Mouse (Mus musculus): ENCODE measurements around the gene Tpd52l2. TPM values are rescaled to one million over a fixed set of nuclear protein-coding genes. Genes with fewer than 3 reads are reported as not detected.
A peak's percentile ranks its signal among the peaks of the same experiment; 100 is the strongest.

Tpd52l2 gene
- 102 and 112 TPM in 2 replicates for polyA plus RNA-seq (2014; fragmentation: Nextera tagmentation; extraction: Ambion mirVana)

- under 1% methylated on average over 46 of the region's 46 CpGs for WGBS
- Histone ChIP-seq H3K9ac (replicated peaks; ENCODE audit: low read length) (peak within 1 kb of the TSS; percentile 89), H3K36me3 (ENCODE audit: control insufficient read depth, insufficient read depth, low read length) (peaks cover 24% of the 10 kb centered on the region), H3K9me3 (ENCODE audit: control insufficient read depth, low read length) (no peaks in the 10 kb centered on the region), H3K27ac (replicated peaks; ENCODE audit: low read depth, low read length) (peak within 1 kb of the TSS; percentile 82), H3K27me3 (ENCODE audit: control insufficient read depth, insufficient read depth, low read length) (no peaks in the 10 kb centered on the region), H3K4me1 (ENCODE audit: control insufficient read depth, insufficient read depth, low read length) (peaks cover 8% of the 10 kb centered on the region; the same call in 1 of the 2 replicates), H3K4me3 (replicated peaks; ENCODE audit: low read depth, low read length) (peak within 1 kb of the TSS; percentile 78), H3K4me2 (ENCODE audit: low read length) (peak within 1 kb of the TSS; percentile 97)
- peak; percentile 98 for DNase-seq
- ATAC-seq (ENCODE audit: low FRiP score, low TSS enrichment) = peak; percentile 97
Observed at GRCm38 (mm10) chr2:181496831-181497547, at the start of gene Tpd52l2. TSS of gene Tpd52l2 (plus strand) at chr2:181497142.

- Histone ChIP-seq H3K36me3 (ENCODE audit: control insufficient read depth, insufficient read depth, low read length) (no peaks in the 10 kb centered on the region), H3K9ac (replicated peaks; ENCODE audit: low read length) (no peak overlapping the region), H3K4me1 (ENCODE audit: control insufficient read depth, insufficient read depth, low read length) (no peaks in the 10 kb centered on the region), H3K4me3 (replicated peaks; ENCODE audit: low read depth, low read length) (no peak overlapping the region), H3K9me3 (ENCODE audit: control insufficient read depth, low read length) (no peaks in the 10 kb centered on the region), H3K27ac (replicated peaks; ENCODE audit: low read depth, low read length) (no peak overlapping the region), H3K4me2 (ENCODE audit: low read length) (no peak overlapping the region), H3K27me3 (ENCODE audit: control insufficient read depth, insufficient read depth, low read length) (no peaks in the 10 kb centered on the region)
- DNase-seq = no peak
- ATAC-seq (ENCODE audit: low FRiP score, low TSS enrichment) = no peak
- WGBS = 77% methylated on average over 4 of the region's 4 CpGs
Observed at GRCm38 (mm10) chr2:181452181-181452580, 44.8 kb upstream of the Tpd52l2 start.

GRCm38 (mm10) chr2:181453274-181453673, 43.7 kb upstream of the Tpd52l2 start:
- H3K4me3 ChIP-seq (replicated peaks; ENCODE audit: low read depth, low read length) = no peak overlapping the region
- H3K4me2 ChIP-seq (ENCODE audit: low read length) = no peak overlapping the region
- no peaks in the 10 kb centered on the region for H3K36me3 ChIP-seq (ENCODE audit: control insufficient read depth, insufficient read depth, low read length)
- 50% methylated on average over 1 of the region's 1 CpGs for WGBS
- no peak overlapping the region for H3K9ac ChIP-seq (replicated peaks; ENCODE audit: low read length)
- no peaks in the 10 kb centered on the region for H3K9me3 ChIP-seq (ENCODE audit: control insufficient read depth, low read length)
- no peak overlapping the region for H3K27ac ChIP-seq (replicated peaks; ENCODE audit: low read depth, low read length)
- H3K27me3 ChIP-seq (ENCODE audit: control insufficient read depth, insufficient read depth, low read length) = no peaks in the 10 kb centered on the region
- DNase-seq = no peak
- H3K4me1 ChIP-seq (ENCODE audit: control insufficient read depth, insufficient read depth, low read length) = peaks cover 8% of the 10 kb centered on the region; the same call in 1 of the 2 replicates
- no peak for ATAC-seq (ENCODE audit: low FRiP score, low TSS enrichment)

- Histone ChIP-seq H3K36me3 (ENCODE audit: control insufficient read depth, insufficient read depth, low read length) (no peaks in the 10 kb centered on the region), H3K4me1 (ENCODE audit: control insufficient read depth, insufficient read depth, low read length) (peaks cover 10% of the 10 kb centered on the region; the same call in 1 of the 2 replicates)
- no peak for ATAC-seq (ENCODE audit: low FRiP score, low TSS enrichment)
Observed at GRCm38 (mm10) chr2:181455899-181456298, 41.0 kb upstream of the Tpd52l2 start.

GRCm38 (mm10) chr2:181457831-181458230, 39.1 kb upstream of the Tpd52l2 start:
- no peaks in the 10 kb centered on the region for H3K36me3 ChIP-seq (ENCODE audit: control insufficient read depth, insufficient read depth, low read length)
- H3K4me1 ChIP-seq (ENCODE audit: control insufficient read depth, insufficient read depth, low read length) = peaks cover 10% of the 10 kb centered on the region; the same call in 1 of the 2 replicates
- peaks cover 7% of the 10 kb centered on the region; the same call in 1 of the 2 replicates for H3K27me3 ChIP-seq (ENCODE audit: control insufficient read depth, insufficient read depth, low read length)
- DNase-seq (peak; percentile 46), ATAC-seq (ENCODE audit: low FRiP score, low TSS enrichment) (no peak)
- no peaks in the 10 kb centered on the region for H3K9me3 ChIP-seq (ENCODE audit: control insufficient read depth, low read length)
- H3K4me3 ChIP-seq (replicated peaks; ENCODE audit: low read depth, low read length) = peak overlapping the region; percentile 98
- peak overlapping the region; percentile 93; the same call in 1 of the 2 replicates for H3K9ac ChIP-seq (replicated peaks; ENCODE audit: low read length)
- no peak overlapping the region for H3K27ac ChIP-seq (replicated peaks; ENCODE audit: low read depth, low read length)
- H3K4me2 ChIP-seq (ENCODE audit: low read length) = peak overlapping the region; percentile 91
- WGBS = 3% methylated on average over 15 of the region's 15 CpGs

More at GRCm38 (mm10) chr2:181455899-181456298, 41.0 kb upstream of the Tpd52l2 start:
- 82% methylated on average over 2 of the region's 2 CpGs for WGBS
- DNase-seq = no peak
- H3K27ac ChIP-seq (replicated peaks; ENCODE audit: low read depth, low read length) = no peak overlapping the region
- H3K4me3 ChIP-seq (replicated peaks; ENCODE audit: low read depth, low read length) = no peak overlapping the region
- no peak overlapping the region for H3K4me2 ChIP-seq (ENCODE audit: low read length)
- peaks cover 7% of the 10 kb centered on the region; the same call in 1 of the 2 replicates for H3K27me3 ChIP-seq (ENCODE audit: control insufficient read depth, insufficient read depth, low read length)
- H3K9me3 ChIP-seq (ENCODE audit: control insufficient read depth, low read length) = no peaks in the 10 kb centered on the region
- no peak overlapping the region for H3K9ac ChIP-seq (replicated peaks; ENCODE audit: low read length)

- Histone ChIP-seq H3K9me3 (ENCODE audit: control insufficient read depth, low read length) (no peaks in the 10 kb centered on the region), H3K36me3 (ENCODE audit: control insufficient read depth, insufficient read depth, low read length) (no peaks in the 10 kb centered on the region), H3K4me1 (ENCODE audit: control insufficient read depth, insufficient read depth, low read length) (peaks cover 10% of the 10 kb centered on the region; the same call in 1 of the 2 replicates), H3K4me2 (ENCODE audit: low read length) (peak overlapping the region; percentile 91), H3K27ac (replicated peaks; ENCODE audit: low read depth, low read length) (peak overlapping the region; percentile 79), H3K4me3 (replicated peaks; ENCODE audit: low read depth, low read length) (peak overlapping the region; percentile 98), H3K27me3 (ENCODE audit: control insufficient read depth, insufficient read depth, low read length) (peaks cover 7% of the 10 kb centered on the region; the same call in 1 of the 2 replicates), H3K9ac (replicated peaks; ENCODE audit: low read length) (peak overlapping the region; percentile 93)
- WGBS = under 1% methylated on average over 66 of the region's 72 CpGs
- DNase-seq (peak; percentile 64), ATAC-seq (ENCODE audit: low FRiP score, low TSS enrichment) (no peak)
Observed at GRCm38 (mm10) chr2:181458411-181459152, 38.4 kb upstream of the Tpd52l2 start.

- H3K4me2 ChIP-seq (ENCODE audit: low read length) = peak within 1 kb of the TSS; percentile 91
- H3K27ac ChIP-seq (replicated peaks; ENCODE audit: low read depth, low read length) = peak within 1 kb of the TSS; percentile 79
- H3K27me3 ChIP-seq (ENCODE audit: control insufficient read depth, insufficient read depth, low read length) = peaks cover 7% of the 10 kb centered on the region; the same call in 1 of the 2 replicates
- under 1% methylated on average over 66 of the region's 83 CpGs for WGBS
- DNase-seq (peak; percentile 91), ATAC-seq (ENCODE audit: low FRiP score, low TSS enrichment) (peak; percentile 93)
- H3K4me1 ChIP-seq (ENCODE audit: control insufficient read depth, insufficient read depth, low read length) = peaks cover 10% of the 10 kb centered on the region; the same call in 1 of the 2 replicates
- H3K9ac ChIP-seq (replicated peaks; ENCODE audit: low read length) = peak within 1 kb of the TSS; percentile 93
- H3K4me3 ChIP-seq (replicated peaks; ENCODE audit: low read depth, low read length) = peak within 1 kb of the TSS; percentile 98
- H3K9me3 ChIP-seq (ENCODE audit: control insufficient read depth, low read length) = no peaks in the 10 kb centered on the region
- no peaks in the 10 kb centered on the region for H3K36me3 ChIP-seq (ENCODE audit: control insufficient read depth, insufficient read depth, low read length)
Observed at GRCm38 (mm10) chr2:181459153-181459672, 37.7 kb upstream of the Tpd52l2 start, which contains the start of gene Zbtb46. TSS of gene Zbtb46 (minus strand) at chr2:181459426.

Data from midbrain, embryonic 14.5 days (tissue).